In genomic region chr17:49671921-49672339, GRCm38 (mm10) we compare ENCODE assay signal across 13 mouse cellular contexts. TPM values are rescaled to one million over a fixed set of nuclear protein-coding genes. Genes with fewer than 3 reads are reported as not detected.
DNase-seq lines count a peak whose midpoint lies in the region; ATAC-seq lines count a peak whose summit lies in the region.
"Had no signal": no experiment of that assay in that cellular context is flagged by ENCODE, and none has a peak within 500 bp of the region (broad histone marks: within the 10 kb centered on the region; RNA-seq: fewer than 3 reads in every experiment).

No protein-coding gene starts in this region.

- H3K9me3 ChIP-seq in midbrain, embryonic 15.5 days = no peaks in the 10 kb centered on the region
- H3K9me3 ChIP-seq: embryonic facial prominence, embryonic 12.5 days; lung, embryonic 15.5 days had no signal

- H3K4me1 ChIP-seq in midbrain, embryonic 15.5 days = 0 out of 2 replicates have a peak, but pooled peaks cover 3% of the 10 kb centered on the region
- H3K4me1 ChIP-seq: embryonic facial prominence, embryonic 12.5 days had no signal

- H3K4me2 ChIP-seq in midbrain, embryonic 15.5 days = no peak overlapping the region
- H3K4me2 ChIP-seq: embryonic facial prominence, embryonic 12.5 days; lung, embryonic 15.5 days had no signal

- H3K36me3 ChIP-seq in midbrain, embryonic 15.5 days (replicated peaks) = no peaks in the 10 kb centered on the region
- H3K36me3 ChIP-seq: embryonic facial prominence, embryonic 12.5 days; lung, embryonic 15.5 days had no signal

- peak; percentile 25 to 41 for DNase-seq in cerebellum, postnatal 10 days
- DNase-seq in cerebellum, adult 18-20 months = no peak
- DNase-seq in left cerebral cortex, adult 9 months (ENCODE audit: low spot score in 2 of 2) = peak; percentile 6 to 30
- DNase-seq in left cerebral cortex, adult 8-10 months (ENCODE audit: low spot score in 2 of 2) = no peak
- peak; percentile 56 for DNase-seq in Muller cell, postnatal 12 days (ENCODE audit: inconsistent ontology term)
- no peak for DNase-seq in urinary bladder, postnatal 14 days (ENCODE audit: low spot score)
- DNase-seq in cerebellum, postnatal 4 days (ENCODE audit: low spot score in 2 of 2) = no peak
- DNase-seq: B cell, adult 2 months; kidney, postnatal 4 days had no signal

- ATAC-seq in midbrain, embryonic 15.5 days (replicated peaks) = peak; percentile 33; the same call in 1 of the 2 replicates

- no peak overlapping the region for H3K27ac ChIP-seq in midbrain, embryonic 15.5 days
- H3K27ac ChIP-seq: embryonic facial prominence, embryonic 12.5 days; lung, embryonic 15.5 days had no signal

- no peak overlapping the region for H3K9ac ChIP-seq in midbrain, embryonic 15.5 days
- H3K9ac ChIP-seq: embryonic facial prominence, embryonic 12.5 days; lung, embryonic 15.5 days had no signal

- WGBS in midbrain, embryonic 15.5 days = 49% methylated on average over 6 of the region's 6 CpGs

- no peaks in the 10 kb centered on the region for H3K27me3 ChIP-seq in midbrain, embryonic 15.5 days (replicated peaks)
- H3K27me3 ChIP-seq: embryonic facial prominence, embryonic 12.5 days; lung, embryonic 15.5 days had no signal

- H3K4me3 ChIP-seq in midbrain, embryonic 15.5 days = no peak overlapping the region
- H3K4me3 ChIP-seq: embryonic facial prominence, embryonic 12.5 days; lung, embryonic 15.5 days had no signal

RNA-seq across cellular contexts. Expression of gene Kif6, which starts 57.0 kb away (rescaled TPM):
- total RNA-seq in left cerebral cortex, adult 8-10 months (2022) = 1 to 10 TPM; 3.8 to 5.6 (median 4.3) TPM
- 2.3 and 2.8 TPM in 2 replicates for polyA plus RNA-seq in midbrain, embryonic 15.5 days (2015; fragmentation: Nextera tagmentation; extraction: Ambion mirVana)
- total RNA-seq: granulocyte monocyte progenitor cell, adult 5-6 weeks had no signal

Comparison
In these comparisons a context has a peak if more than half of its experiments do, and no peak if none do; other contexts are left out.
1. DNase-seq: peak in cerebellum, postnatal 10 days (2 of 2), left cerebral cortex, adult 9 months (2 of 2) and Muller cell, postnatal 12 days (single experiment); none in cerebellum, adult 18-20 months (0 of 2), left cerebral cortex, adult 8-10 months (0 of 2), urinary bladder, postnatal 14 days (single experiment) and cerebellum, postnatal 4 days (0 of 2).